Mouse (Mus musculus) erythroblast, embryonic 14.5 days (primary cell): ENCODE results near the gene Slk.

Experiments
- GATA1 ChIP-seq: IDR thresholded peaks from 2 replicates; pipeline ENCODE4 v1.6.1; 2012; ENCODE audit warnings: low read length, inconsistent platforms, mixed read lengths
- TAL1 ChIP-seq: IDR thresholded peaks from 3 replicates; pipeline ENCODE4 v1.6.1; 2012; ENCODE audit warnings: low read length, inconsistent platforms, mixed read lengths

- TF ChIP-seq TAL1 (no peak), GATA1 (no peak)
Measured at GRCm38 (mm10) chr19:47624940-47625711, 45.6 kb downstream of the Slk start.
